Mouse (Mus musculus) brain, embryonic 18.5 days (tissue): ENCODE data around the gene Myo5a.
"Not testable (repeated sequence)": the region's sequence is repeated elsewhere in the genome, so short reads cannot be mapped to it uniquely, and the experiment has no call there.

ENCODE experiments used
- DNase-seq: peaks from one replicate; pipeline ENCODE4 v3.0.0-alpha.2; 2012; ENCODE audit warnings: low read depth, low spot score

Myo5a gene

GRCm38 (mm10) chr9:75248359-75248758 is 177.5 kb downstream of the Myo5a start:
- no peak for DNase-seq

- no peak for DNase-seq
Observed at GRCm38 (mm10) chr9:75248874-75249273, 178.1 kb downstream of the Myo5a start.

- DNase-seq: not testable (repeated sequence)
Observed at GRCm38 (mm10) chr9:75253158-75253557, 182.3 kb downstream of the Myo5a start.

- no peak for DNase-seq
Observed at GRCm38 (mm10) chr9:75253766-75254165, 183.0 kb downstream of the Myo5a start.

- DNase-seq: peak; percentile 82
Observed at GRCm38 (mm10) chr9:75254196-75254955, 183.6 kb downstream of the Myo5a start.

- DNase-seq: no peak
Observed at GRCm38 (mm10) chr9:75255820-75256545, 185.2 kb downstream of the Myo5a start.

- DNase-seq: no peak
Observed at GRCm38 (mm10) chr9:75258792-75259191, 188.0 kb downstream of the Myo5a start.

- DNase-seq: no peak
Observed at GRCm38 (mm10) chr9:75259656-75260055, 188.8 kb downstream of the Myo5a start.

- no peak for DNase-seq
Observed at GRCm38 (mm10) chr9:75261332-75261872, 190.6 kb downstream of the Myo5a start.

GRCm38 (mm10) chr9:75262235-75262826 is 191.5 kb downstream of the Myo5a start:
- DNase-seq: no peak

- DNase-seq: no peak
Observed at GRCm38 (mm10) chr9:75264008-75264718, 193.3 kb downstream of the Myo5a start.

GRCm38 (mm10) chr9:75267147-75267546 is 196.3 kb downstream of the Myo5a start:
- DNase-seq: no peak

- DNase-seq: no peak
Observed at GRCm38 (mm10) chr9:75270382-75270781, 199.6 kb downstream of the Myo5a start.

GRCm38 (mm10) chr9:75271539-75271938 is 200.7 kb downstream of the Myo5a start:
- DNase-seq: no peak
